Mouse (Mus musculus) forebrain, embryonic 16.5 days (tissue): ENCODE data around the gene Nkiras2. TPM values are rescaled to one million over a fixed set of nuclear protein-coding genes. Genes with fewer than 3 reads are reported as not detected.
"Not testable (repeated sequence)": the region's sequence is repeated elsewhere in the genome, so short reads cannot be mapped to it uniquely, and the experiment has no call there.

ENCODE experiments used
- ATAC-seq: fragments of 200-750 bp; cut with Nextera tagmentation; 2 replicates; pipeline ENCODE4 v1.8.0; 2017; ENCODE audit warnings: mild to moderate bottlenecking, moderate library complexity
- H3K27ac ChIP-seq: fragments of 300-500 bp; sonication (generic); 2 replicates; pipeline ENCODE4 v1.5.1; 2014; ENCODE audit warnings: low read length, control low read depth
- H3K27me3 ChIP-seq: fragments of 300-500 bp; sonication (generic); replicated peaks from 2 replicates; pipeline ENCODE4 v1.6.1; 2014; ENCODE audit warnings: low read length; ENCODE audit not compliant: control insufficient read depth, insufficient read depth
- H3K36me3 ChIP-seq: fragments of 300-500 bp; sonication (generic); 2 replicates; pipeline ENCODE4 v1.6.1; 2014; ENCODE audit not compliant: control insufficient read depth, insufficient read depth
- H3K4me1 ChIP-seq: fragments of 300-500 bp; sonication (generic); replicated peaks from 2 replicates; pipeline ENCODE4 v1.6.1; 2014; ENCODE audit warnings: low read length; ENCODE audit not compliant: control insufficient read depth, insufficient read depth
- H3K4me2 ChIP-seq: fragments of 300-500 bp; sonication (generic); 2 replicates; pipeline ENCODE4 v1.6.1; 2014; ENCODE audit warnings: mild to moderate bottlenecking, low read length, control low read depth
- H3K4me3 ChIP-seq: fragments of 300-500 bp; sonication (generic); replicated peaks from 2 replicates; pipeline ENCODE4 v1.5.1; 2014; ENCODE audit warnings: mild to moderate bottlenecking, low read length, control low read depth
- H3K9ac ChIP-seq: fragments of 300-500 bp; sonication (generic); replicated peaks from 2 replicates; pipeline ENCODE4 v1.6.1; 2014; ENCODE audit warnings: low read depth, low read length, control low read depth
- H3K9me3 ChIP-seq: fragments of 300-500 bp; sonication (generic); 2 replicates; pipeline ENCODE4 v1.6.1; 2016; ENCODE audit warnings: low read length; ENCODE audit not compliant: control insufficient read depth
- WGBS: fragments of 180-500 bp; shearing (Covaris S2); extraction: QIAGEN DNeasy Blood & Tissue Kit; methylation state at CpG from one replicate; pipeline ENCODE4 v1.1.7; 2014; 5-methylcytosine and 5-hydroxymethylcytosine counted together
- polyA plus RNA-seq: library from polyadenylated mRNA; unstranded; fragments of >200 nt; fragmentation: Nextera tagmentation; extraction: Ambion mirVana; gene quantifications from 2 replicates; pipeline ENCODE4 v1.2.1, GENCODE M21; 2015

Nkiras2 gene
- polyA plus RNA-seq, 1 experiment from 2014 or later: 96.1 TPM

DNA sequence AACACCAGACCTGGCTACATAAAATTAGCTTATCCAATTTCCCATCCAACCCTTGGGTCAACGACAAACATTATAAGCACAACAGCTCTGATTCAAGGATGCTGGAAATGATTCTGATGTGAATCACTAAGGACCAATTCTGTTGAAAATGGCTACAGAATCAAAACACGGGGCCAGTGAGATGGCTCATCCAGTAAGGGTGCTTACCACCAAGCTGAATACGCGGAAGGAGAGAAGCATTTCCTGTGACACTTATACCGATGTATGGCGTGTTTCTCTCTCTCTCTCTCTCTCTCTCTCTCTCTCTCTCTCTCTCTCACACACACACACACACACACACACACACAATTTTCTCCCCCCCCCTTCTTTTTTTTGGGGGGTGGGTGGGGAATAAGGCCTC, 11.9 kb upstream of the Nkiras2 start:
- Histone ChIP-seq H3K4me3 (no peak overlapping the region), H3K9me3 (no peaks in the 10 kb centered on the region), H3K4me2 (no peak overlapping the region), H3K27me3 (no peaks in the 10 kb centered on the region), H3K36me3 (0 out of 2 replicates have a peak, but pooled peaks cover 4% of the 10 kb centered on the region), H3K4me1 (peaks cover 21% of the 10 kb centered on the region), H3K9ac (no peak overlapping the region), H3K27ac (no peak overlapping the region)
- ATAC-seq: no peak
- 95% methylated on average over 6 of the region's 6 CpGs for WGBS

- 75% methylated on average over 4 of the region's 4 CpGs for WGBS
- 0 out of 2 replicates have a peak, but pooled peaks cover 4% of the 10 kb centered on the region for H3K36me3 ChIP-seq
- H3K4me1 ChIP-seq: peaks cover 17% of the 10 kb centered on the region
- no peaks in the 10 kb centered on the region for H3K27me3 ChIP-seq
- no peaks in the 10 kb centered on the region for H3K9me3 ChIP-seq
- no peak overlapping the region for H3K27ac ChIP-seq
- H3K9ac ChIP-seq: no peak overlapping the region
- no peak overlapping the region for H3K4me3 ChIP-seq
- no peak for ATAC-seq
- H3K4me2 ChIP-seq: no peak overlapping the region
Measured at GRCm38 (mm10) chr11:100608796-100609195, 10.2 kb upstream of the Nkiras2 start.

DNA sequence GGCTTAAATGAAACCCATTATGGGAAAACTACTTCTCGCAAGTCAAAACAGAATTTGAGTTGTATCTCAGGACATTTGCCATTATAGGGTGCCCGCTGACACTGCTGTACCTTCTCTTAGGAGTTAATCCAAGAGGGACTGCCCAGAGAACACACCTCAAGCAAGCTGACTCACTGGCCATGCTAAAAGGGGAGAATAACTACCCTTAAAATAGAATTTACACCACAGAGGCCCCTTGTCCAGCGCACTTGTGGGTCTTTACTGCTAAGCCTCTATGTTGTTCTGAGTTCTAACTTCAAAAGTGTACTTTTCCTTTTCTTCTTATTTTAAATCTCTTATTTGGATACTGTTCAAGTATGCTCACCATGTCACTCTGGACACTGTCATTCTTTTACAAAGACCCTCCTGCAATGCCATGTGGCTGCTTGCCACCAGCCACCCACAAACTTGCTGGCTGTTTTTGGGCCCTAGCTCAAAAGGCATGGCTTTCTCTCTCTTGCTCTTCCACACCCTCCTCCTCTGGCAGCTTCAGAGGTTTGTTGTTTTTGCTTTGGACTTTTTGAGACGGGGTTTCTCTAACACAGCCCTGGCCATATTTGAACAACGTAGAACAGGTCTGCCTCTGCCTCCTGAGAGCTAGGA, 9.6 kb upstream of the Nkiras2 start:
- no peaks in the 10 kb centered on the region for H3K9me3 ChIP-seq
- no peaks in the 10 kb centered on the region for H3K27me3 ChIP-seq
- H3K9ac ChIP-seq: no peak overlapping the region
- H3K36me3 ChIP-seq: 0 out of 2 replicates have a peak, but pooled peaks cover 4% of the 10 kb centered on the region
- 75% methylated on average over 5 of the region's 5 CpGs for WGBS
- H3K27ac ChIP-seq: no peak overlapping the region
- H3K4me2 ChIP-seq: no peak overlapping the region
- ATAC-seq: no peak
- peaks cover 11% of the 10 kb centered on the region for H3K4me1 ChIP-seq
- H3K4me3 ChIP-seq: no peak overlapping the region

- no peak overlapping the region for H3K9ac ChIP-seq
- no peak overlapping the region for H3K27ac ChIP-seq
- H3K4me2 ChIP-seq: no peak overlapping the region
- H3K36me3 ChIP-seq: 0 out of 2 replicates have a peak, but pooled peaks cover 4% of the 10 kb centered on the region
- H3K27me3 ChIP-seq: no peaks in the 10 kb centered on the region
- H3K9me3 ChIP-seq: no peaks in the 10 kb centered on the region
- no peak overlapping the region for H3K4me3 ChIP-seq
- no peak for ATAC-seq
- H3K4me1 ChIP-seq: peaks cover 9% of the 10 kb centered on the region; the same call in 1 of the 2 replicates
- 86% methylated on average over 9 of the region's 9 CpGs for WGBS
Measured at GRCm38 (mm10) chr11:100609997-100610680, 8.9 kb upstream of the Nkiras2 start.

- Histone ChIP-seq H3K27ac (no peak overlapping the region), H3K4me2 (no peak overlapping the region), H3K4me3 (no peak overlapping the region), H3K9me3 (no peaks in the 10 kb centered on the region), H3K4me1 (peaks cover 6% of the 10 kb centered on the region; the same call in 1 of the 2 replicates), H3K36me3 (0 out of 2 replicates have a peak, but pooled peaks cover 4% of the 10 kb centered on the region), H3K27me3 (no peaks in the 10 kb centered on the region), H3K9ac (no peak overlapping the region)
- WGBS: 90% methylated on average over 6 of the region's 6 CpGs
- ATAC-seq: no peak
Measured at GRCm38 (mm10) chr11:100611627-100612026, 7.4 kb upstream of the Nkiras2 start.

DNA sequence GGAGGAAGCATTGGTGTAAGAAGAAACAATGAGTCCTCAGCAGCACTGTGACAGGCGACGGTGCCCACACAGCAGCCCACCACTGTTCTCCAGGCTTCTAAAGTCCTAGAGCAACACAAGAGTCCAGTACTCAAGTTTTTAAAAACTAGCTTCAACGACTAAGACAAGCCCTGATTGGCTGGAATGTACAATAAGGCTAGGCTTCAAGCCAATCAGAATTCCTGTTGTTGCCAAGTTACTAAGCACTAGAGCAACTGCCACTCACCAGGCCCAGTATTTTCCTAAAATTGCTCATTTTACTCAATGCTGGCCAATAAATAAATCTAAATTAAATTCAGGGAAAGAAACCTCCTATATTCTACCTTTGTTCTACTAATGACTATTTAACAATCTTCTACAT, 5.8 kb upstream of the Nkiras2 start:
- 84% methylated on average over 3 of the region's 3 CpGs for WGBS

GRCm38 (mm10) chr11:100616332-100616731, 2.7 kb upstream of the Nkiras2 start:
- Histone ChIP-seq H3K27me3 (no peaks in the 10 kb centered on the region), H3K4me2 (no peak overlapping the region), H3K4me3 (no peak overlapping the region), H3K9ac (no peak overlapping the region), H3K9me3 (no peaks in the 10 kb centered on the region), H3K4me1 (peaks cover 18% of the 10 kb centered on the region), H3K36me3 (no peaks in the 10 kb centered on the region), H3K27ac (no peak overlapping the region)
- no peak for ATAC-seq
- 85% methylated on average over 5 of the region's 5 CpGs for WGBS

More for the DNA sequence above, 5.8 kb upstream of the Nkiras2 start:
- Histone ChIP-seq H3K27ac (no peak overlapping the region), H3K9ac (no peak overlapping the region), H3K4me3 (no peak overlapping the region), H3K27me3 (no peaks in the 10 kb centered on the region), H3K4me1 (peaks cover 10% of the 10 kb centered on the region), H3K36me3 (0 out of 2 replicates have a peak, but pooled peaks cover 2% of the 10 kb centered on the region), H3K4me2 (no peak overlapping the region), H3K9me3 (no peaks in the 10 kb centered on the region)
- ATAC-seq: no peak

DNA sequence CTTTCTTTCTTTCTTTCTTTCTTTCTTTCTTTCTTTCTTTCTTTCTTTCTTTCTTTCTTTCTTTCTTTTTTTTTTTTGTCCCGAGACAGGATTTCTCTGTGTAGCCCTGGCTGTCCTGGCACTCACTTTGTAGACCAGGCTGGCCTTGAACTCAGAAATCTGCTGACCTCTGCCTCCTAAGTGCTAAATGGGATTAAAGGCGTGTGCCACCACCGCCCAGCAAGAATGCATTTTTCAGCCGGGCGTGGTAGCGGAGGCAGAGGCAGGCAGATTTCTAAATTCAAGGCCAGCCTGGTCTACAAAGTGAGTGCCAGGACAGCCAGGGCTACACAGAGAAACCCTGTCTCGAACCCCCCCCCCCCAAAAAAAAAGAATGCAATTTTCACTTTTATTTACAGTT, 2.2 kb upstream of the Nkiras2 start:
- not testable (repeated sequence) for H3K27ac ChIP-seq, H3K4me3 ChIP-seq, H3K36me3 ChIP-seq, H3K9ac ChIP-seq, H3K27me3 ChIP-seq, ATAC-seq, H3K4me2 ChIP-seq, H3K9me3 ChIP-seq
- WGBS: 92% methylated on average over 7 of the region's 7 CpGs
- H3K4me1 ChIP-seq: peaks cover 18% of the 10 kb centered on the region

DNA sequence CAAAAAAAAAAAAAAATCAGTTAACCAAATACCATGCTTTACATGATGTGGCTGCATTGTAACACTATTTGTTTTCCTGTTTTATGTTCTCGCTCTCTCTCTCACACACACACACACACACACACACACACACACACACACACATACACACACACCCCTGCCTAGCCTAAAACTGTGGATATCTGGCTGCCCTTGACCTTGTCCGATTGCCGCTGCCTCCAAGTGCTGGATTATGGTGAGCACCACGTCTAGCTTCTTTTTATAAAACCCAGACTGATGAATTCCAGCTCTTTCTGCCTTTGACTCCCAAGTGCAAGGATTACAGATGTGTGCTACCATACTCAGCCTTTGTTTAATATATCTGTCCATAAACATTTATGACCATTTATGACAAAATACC, 1.6 kb upstream of the Nkiras2 start:
- Histone ChIP-seq H3K4me1 (peaks cover 21% of the 10 kb centered on the region), H3K27ac (no peak overlapping the region), H3K9ac (no peak overlapping the region), H3K9me3 (no peaks in the 10 kb centered on the region), H3K4me3 (no peak overlapping the region), H3K36me3 (no peaks in the 10 kb centered on the region), H3K4me2 (no peak overlapping the region), H3K27me3 (no peaks in the 10 kb centered on the region)
- WGBS: 95% methylated on average over 4 of the region's 4 CpGs
- no peak for ATAC-seq
